Mouse (Mus musculus): ENCODE measurements around the gene Rbm8a. TPM values are rescaled to one million over a fixed set of nuclear protein-coding genes. Genes with fewer than 3 reads are reported as not detected.
"Not testable (repeated sequence)": the region's sequence is repeated elsewhere in the genome, so short reads cannot be mapped to it uniquely, and the experiment has no call there.

The Rbm8a gene
- polyA plus RNA-seq, 1 experiment: 108 TPM

GRCm38 (mm10) chr3:96602704-96603084 lies 27.0 kb upstream of the Rbm8a start:
- Histone ChIP-seq H3K4me3 (ENCODE audit: insufficient read depth, low read length) (peak overlapping the region; percentile 51), H3K27ac (ENCODE audit: insufficient read depth, low read length) (peak overlapping the region; percentile 90), H3K4me1 (ENCODE audit: control insufficient read depth, insufficient read depth, low read length) (peaks cover 14% of the 10 kb centered on the region)
- TF ChIP-seq CTCF (IDR thresholded peaks at IDR 0.05; ENCODE audit: borderline replicate concordance, insufficient read depth, low read length): no peak
- TF ChIP-seq POLR2A (IDR thresholded peaks at IDR 0.05; ENCODE audit: low read depth, low read length): no peak; the same call in 1 of the 2 replicates

GRCm38 (mm10) chr3:96603311-96603710 lies 26.4 kb upstream of the Rbm8a start:
- H3K27ac ChIP-seq (ENCODE audit: insufficient read depth, low read length): peak overlapping the region; percentile 90
- H3K4me1 ChIP-seq (ENCODE audit: control insufficient read depth, insufficient read depth, low read length): peaks cover 14% of the 10 kb centered on the region
- TF ChIP-seq CTCF (IDR thresholded peaks at IDR 0.05; ENCODE audit: borderline replicate concordance, insufficient read depth, low read length): no peak
- TF ChIP-seq POLR2A (IDR thresholded peaks at IDR 0.05; ENCODE audit: low read depth, low read length): no peak
- peak overlapping the region; percentile 51; the same call in 1 of the 2 replicates for H3K4me3 ChIP-seq (ENCODE audit: insufficient read depth, low read length)

- not testable (repeated sequence) for H3K4me1 ChIP-seq (ENCODE audit: control insufficient read depth, insufficient read depth, low read length); H3K27ac ChIP-seq (ENCODE audit: insufficient read depth, low read length); H3K4me3 ChIP-seq (ENCODE audit: insufficient read depth, low read length)
These were observed 23.7 kb upstream of the Rbm8a start for GRCm38 (mm10) chr3:96606007-96606406.

- Histone ChIP-seq H3K27ac (ENCODE audit: insufficient read depth, low read length) (no peak overlapping the region), H3K4me1 (ENCODE audit: control insufficient read depth, insufficient read depth, low read length) (peaks cover 7% of the 10 kb centered on the region; the same call in 1 of the 2 replicates), H3K4me3 (ENCODE audit: insufficient read depth, low read length) (no peak overlapping the region)
- no peak for TF ChIP-seq CTCF (IDR thresholded peaks at IDR 0.05; ENCODE audit: borderline replicate concordance, insufficient read depth, low read length)
- TF ChIP-seq POLR2A (IDR thresholded peaks at IDR 0.05; ENCODE audit: low read depth, low read length): no peak
These were observed 23.1 kb upstream of the Rbm8a start for GRCm38 (mm10) chr3:96606618-96607017.

- H3K4me3 ChIP-seq (ENCODE audit: insufficient read depth, low read length): no peak overlapping the region
- no peaks in the 10 kb centered on the region for H3K4me1 ChIP-seq (ENCODE audit: control insufficient read depth, insufficient read depth, low read length)
These were observed 11.8 kb upstream of the Rbm8a start for GRCm38 (mm10) chr3:96617941-96618340.

GRCm38 (mm10) chr3:96623201-96623600 lies 6.5 kb upstream of the Rbm8a start:
- TF ChIP-seq POLR2A (IDR thresholded peaks at IDR 0.05; ENCODE audit: low read depth, low read length) (no peak), CTCF (IDR thresholded peaks at IDR 0.05; ENCODE audit: borderline replicate concordance, insufficient read depth, low read length) (no peak)
- Histone ChIP-seq H3K4me3 (ENCODE audit: insufficient read depth, low read length) (no peak overlapping the region), H3K27ac (ENCODE audit: insufficient read depth, low read length) (no peak overlapping the region), H3K4me1 (ENCODE audit: control insufficient read depth, insufficient read depth, low read length) (no peaks in the 10 kb centered on the region)

More at GRCm38 (mm10) chr3:96617941-96618340, 11.8 kb upstream of the Rbm8a start:
- peak overlapping the region; percentile 32; the same call in 1 of the 2 replicates for H3K27ac ChIP-seq (ENCODE audit: insufficient read depth, low read length)
- no peak for TF ChIP-seq CTCF (IDR thresholded peaks at IDR 0.05; ENCODE audit: borderline replicate concordance, insufficient read depth, low read length)
- TF ChIP-seq POLR2A (IDR thresholded peaks at IDR 0.05; ENCODE audit: low read depth, low read length): no peak

- Histone ChIP-seq H3K4me3 (ENCODE audit: insufficient read depth, low read length) (no peak overlapping the region), H3K4me1 (ENCODE audit: control insufficient read depth, insufficient read depth, low read length) (no peaks in the 10 kb centered on the region), H3K27ac (ENCODE audit: insufficient read depth, low read length) (no peak overlapping the region)
- TF ChIP-seq CTCF (IDR thresholded peaks at IDR 0.05; ENCODE audit: borderline replicate concordance, insufficient read depth, low read length) (no peak), POLR2A (IDR thresholded peaks at IDR 0.05; ENCODE audit: low read depth, low read length) (no peak)
These were observed 2.3 kb downstream of the Rbm8a start for GRCm38 (mm10) chr3:96632058-96632457.

- Histone ChIP-seq H3K27ac (ENCODE audit: insufficient read depth, low read length) (no peak overlapping the region), H3K4me3 (ENCODE audit: insufficient read depth, low read length) (no peak overlapping the region), H3K4me1 (ENCODE audit: control insufficient read depth, insufficient read depth, low read length) (no peaks in the 10 kb centered on the region)
- TF ChIP-seq CTCF (IDR thresholded peaks at IDR 0.05; ENCODE audit: borderline replicate concordance, insufficient read depth, low read length) (no peak), POLR2A (IDR thresholded peaks at IDR 0.05; ENCODE audit: low read depth, low read length) (no peak)
These were observed 4.3 kb downstream of the Rbm8a start for GRCm38 (mm10) chr3:96634015-96634414.

- Histone ChIP-seq H3K27ac (ENCODE audit: insufficient read depth, low read length) (peak within 1 kb of the TSS; percentile 42), H3K4me3 (ENCODE audit: insufficient read depth, low read length) (peak within 1 kb of the TSS; percentile 64), H3K4me1 (ENCODE audit: control insufficient read depth, insufficient read depth, low read length) (no peaks in the 10 kb centered on the region)
- TF ChIP-seq POLR2A (IDR thresholded peaks at IDR 0.05; ENCODE audit: low read depth, low read length) (peak; percentile 70), CTCF (IDR thresholded peaks at IDR 0.05; ENCODE audit: borderline replicate concordance, insufficient read depth, low read length) (no peak)
These were observed 5.5 kb downstream of the Rbm8a start, which contains the start of the genes Pex11b and Gm42957 for GRCm38 (mm10) chr3:96634928-96635879. Gene Pex11b, plus strand, starts transcription at chr3:96635376. Gene Gm42957, plus strand, starts transcription at chr3:96635474.

GRCm38 (mm10) chr3:96635906-96636305 lies 6.2 kb downstream of the Rbm8a start:
- TF ChIP-seq CTCF (IDR thresholded peaks at IDR 0.05; ENCODE audit: borderline replicate concordance, insufficient read depth, low read length) (no peak), POLR2A (IDR thresholded peaks at IDR 0.05; ENCODE audit: low read depth, low read length) (no peak)
- Histone ChIP-seq H3K4me1 (ENCODE audit: control insufficient read depth, insufficient read depth, low read length) (no peaks in the 10 kb centered on the region), H3K27ac (ENCODE audit: insufficient read depth, low read length) (peak overlapping the region; percentile 42; the same call in 1 of the 2 replicates), H3K4me3 (ENCODE audit: insufficient read depth, low read length) (peak overlapping the region; percentile 64)
